Mouse (Mus musculus): ENCODE measurements at regions not wholly inside any gene's neighbourhood (a gene's known extent, or its start where the extent isn't known, plus 50 kb on each side); places are given as distances from the start of the nearest gene placed in this dataset.

GRCm38 (mm10) chr3:40092765-40093368, 438.2 kb upstream of the Intu start:
- TF ChIP-seq MAX (IDR thresholded peaks at IDR 0.05; ENCODE audit: low read depth) (no peak), POLR2A (IDR thresholded peaks at IDR 0.05; ENCODE audit: insufficient read length, low read depth) (no peak), TCF12 (IDR thresholded peaks at IDR 0.05; ENCODE audit: insufficient read depth, poor library complexity, severe bottlenecking) (no peak), MYOG (IDR thresholded peaks at IDR 0.05; ENCODE audit: control insufficient read depth in 1 of 3, insufficient read depth in 1 of 3, insufficient read length in 2 of 3, low read depth in 2 of 3) (no peak), E2F4 (IDR thresholded peaks at IDR 0.05; ENCODE audit: insufficient read depth) (no peak), USF1 (IDR thresholded peaks at IDR 0.05; ENCODE audit: low read depth) (no peak), REST (IDR thresholded peaks at IDR 0.05; ENCODE audit: insufficient read depth, insufficient read length) (no peak), POLR2AphosphoS2 (IDR thresholded peaks at IDR 0.05; ENCODE audit: insufficient read length, low read depth) (no peak)

Data from myocyte (in vitro differentiated cells).